Mouse (Mus musculus) left cerebral cortex, adult 2 months (tissue): Measurements from ENCODE around the gene Espnl. TPM values are rescaled to one million over a fixed set of nuclear protein-coding genes. Genes with fewer than 3 reads are reported as not detected.

Source experiments
- DNase-seq, 2 experiments: peaks; one replicate each; pipeline ENCODE4 v3.0.0; 2021 to 2022; ENCODE audit warnings: low spot score in 2 of 2, mixed read lengths in 1 of 2; ENCODE audit errors: extremely low spot score in 1 of 2
- H3K27ac ChIP-seq: fragments of 200-600 bp; 2 replicates; pipeline ENCODE4 v1.8.1; 2022
- H3K4me3 ChIP-seq: fragments of 200-600 bp; 2 replicates; pipeline ENCODE4 v1.8.1; 2022
- CTCF ChIP-seq: fragments of 200-600 bp; IDR thresholded peaks from 2 replicates; pipeline ENCODE4 v1.8.1; 2022; ENCODE audit warnings: antibody characterized with exemption, mild to moderate bottlenecking, moderate library complexity
- intact Hi-C: fragments of 180-260 bp; cut with DNase I; formaldehyde crosslinking; loops from one replicate; pipeline ENCODE4 v1.15.1; 2025
- total RNA-seq, 2 experiments: library from RNA; stranded (reverse); gene quantifications; 2 replicates each; pipeline ENCODE4 v1.2.3; 2021

Gene Espnl
- total RNA-seq, 2 experiments from 2014 or later, result 0.25 to 0.30 TPM

DNA sequence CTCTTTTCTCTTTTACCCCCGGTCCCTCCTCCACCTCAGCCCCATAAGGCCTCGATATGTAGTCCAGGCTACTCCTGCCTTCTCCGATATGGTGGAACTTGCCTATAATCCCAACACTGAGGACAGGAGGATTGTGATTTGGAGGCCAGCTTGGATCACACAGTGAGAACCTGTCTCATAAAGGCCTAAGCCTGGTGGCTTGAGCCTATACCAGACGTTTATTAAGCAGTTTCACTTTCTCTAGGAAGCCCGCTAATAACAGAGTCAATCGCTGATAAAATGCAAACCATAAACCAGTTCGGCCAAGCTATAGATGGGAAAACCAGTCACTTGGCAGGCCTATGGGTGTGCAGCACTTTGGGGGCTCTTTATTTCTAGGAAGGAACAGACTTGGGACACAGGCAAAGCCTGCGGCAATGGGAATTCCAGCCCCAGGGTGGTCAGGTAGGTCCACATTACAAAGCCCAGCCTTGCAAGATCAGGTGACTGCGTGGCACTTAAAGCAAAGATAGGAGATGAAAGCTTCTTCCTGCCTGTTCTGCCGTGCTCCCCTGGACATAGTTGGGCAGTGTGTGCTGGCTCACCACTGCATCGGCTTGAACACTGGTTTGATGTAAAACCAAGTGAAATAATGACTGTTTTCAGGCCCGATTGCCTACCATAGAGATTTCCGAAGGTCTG, 22.7 kb upstream of the Espnl start:
- TF ChIP-seq CTCF, result no peak
- Histone ChIP-seq H3K27ac (no peak overlapping the region), H3K4me3 (peak overlapping the region; percentile 95)
- no peak for DNase-seq
- intact Hi-C loops, result no loop called here

DNA sequence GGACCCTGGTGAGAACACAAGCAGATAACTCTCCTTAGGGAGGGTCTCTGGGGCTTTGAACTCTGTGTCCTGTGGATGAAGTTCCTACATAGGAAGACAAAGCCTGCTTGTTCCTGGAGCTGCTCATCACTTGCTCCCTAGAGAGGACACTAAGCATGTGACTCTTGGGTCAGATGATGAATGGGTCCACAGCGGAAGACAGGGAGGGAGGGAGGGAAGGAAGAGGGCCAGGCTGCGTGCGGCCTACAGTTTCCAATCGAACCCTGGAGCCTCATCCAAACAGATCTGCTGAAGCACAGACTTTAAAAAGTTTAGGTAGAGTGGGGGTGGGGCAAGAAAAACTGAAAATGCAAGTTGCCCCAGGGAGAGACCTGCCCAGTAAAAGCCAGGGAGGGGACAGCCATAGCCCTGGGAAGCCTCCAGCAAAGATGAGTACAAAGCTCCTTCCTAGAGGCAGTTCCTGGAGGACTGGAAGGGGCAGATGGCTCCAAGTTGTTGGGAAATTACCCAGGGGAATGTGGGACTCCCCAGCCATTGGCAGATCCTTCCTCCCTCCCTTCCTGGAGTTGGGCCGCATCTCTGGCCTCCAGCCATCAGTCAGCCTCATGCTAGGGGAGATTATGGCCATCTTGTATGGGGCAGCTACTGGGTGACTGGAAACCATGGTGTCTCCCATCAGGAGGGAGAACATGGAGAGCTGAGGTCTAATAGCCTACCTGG, 22.0 kb upstream of the Espnl start:
- intact Hi-C loops, result no loop called here
- H3K27ac ChIP-seq, result no peak overlapping the region
- no peak for TF ChIP-seq CTCF
- DNase-seq, result no peak
- H3K4me3 ChIP-seq, result no peak overlapping the region

DNA sequence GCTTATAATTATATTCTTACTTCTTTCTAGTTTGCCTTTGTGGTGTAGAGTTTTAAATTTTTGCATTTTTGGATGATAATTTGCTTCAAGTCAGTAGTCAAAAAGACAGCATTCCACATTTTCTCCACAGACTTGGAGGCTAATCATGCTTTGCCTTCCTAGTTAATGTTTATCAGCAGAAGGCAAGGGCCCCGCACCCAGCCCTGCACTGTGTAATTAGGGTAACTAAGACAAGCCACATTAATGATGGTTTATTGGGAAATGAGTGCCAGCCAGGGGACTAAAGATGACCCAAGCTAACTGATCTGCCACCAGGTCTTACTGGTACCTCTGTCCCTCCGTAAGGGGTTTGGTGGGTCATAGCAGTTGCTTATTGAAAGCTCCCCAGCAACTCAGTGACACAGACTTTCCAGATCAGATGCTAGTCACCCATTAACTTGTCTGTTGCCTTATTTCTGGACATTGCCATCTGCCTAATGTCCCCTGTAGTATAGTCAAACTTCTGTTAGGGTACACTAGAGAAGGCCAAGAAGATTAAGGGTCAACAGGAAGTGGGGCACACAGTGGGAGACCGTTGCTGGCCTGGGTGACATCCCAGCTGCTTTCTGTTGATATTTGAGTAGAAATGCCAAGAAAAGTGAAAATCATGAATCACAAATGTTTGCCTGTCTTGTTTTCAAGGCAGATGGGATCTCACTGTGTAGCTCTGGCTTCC, 20.5 kb upstream of the Espnl start:
- DNase-seq, result no peak
- H3K4me3 ChIP-seq, result no peak overlapping the region
- TF ChIP-seq CTCF, result no peak
- H3K27ac ChIP-seq, result no peak overlapping the region
- intact Hi-C loops, result no loop called here

DNA sequence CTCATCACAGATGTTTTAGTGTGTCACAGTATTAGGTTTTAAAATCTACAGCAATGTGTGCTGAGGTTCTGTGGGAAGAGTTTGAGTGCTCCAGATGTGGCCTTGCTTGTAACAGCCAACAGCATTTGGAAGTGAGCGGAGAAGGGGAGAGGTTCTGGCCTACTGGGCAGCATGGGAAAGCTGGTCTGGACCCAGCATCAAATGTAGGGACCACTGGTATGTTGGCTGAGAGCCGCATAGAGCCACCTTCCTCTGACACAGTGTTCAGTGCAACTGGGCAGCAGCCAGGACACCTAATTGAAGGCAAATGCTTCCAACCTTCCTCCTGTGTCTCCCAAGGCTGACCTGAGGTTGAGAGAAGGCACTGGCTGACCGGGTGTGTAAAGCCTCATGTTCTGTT, 19.9 kb upstream of the Espnl start:
- no peak for DNase-seq
- no peak for TF ChIP-seq CTCF
- no peak overlapping the region for H3K4me3 ChIP-seq
- intact Hi-C loops, result no loop called here
- no peak overlapping the region for H3K27ac ChIP-seq

DNA sequence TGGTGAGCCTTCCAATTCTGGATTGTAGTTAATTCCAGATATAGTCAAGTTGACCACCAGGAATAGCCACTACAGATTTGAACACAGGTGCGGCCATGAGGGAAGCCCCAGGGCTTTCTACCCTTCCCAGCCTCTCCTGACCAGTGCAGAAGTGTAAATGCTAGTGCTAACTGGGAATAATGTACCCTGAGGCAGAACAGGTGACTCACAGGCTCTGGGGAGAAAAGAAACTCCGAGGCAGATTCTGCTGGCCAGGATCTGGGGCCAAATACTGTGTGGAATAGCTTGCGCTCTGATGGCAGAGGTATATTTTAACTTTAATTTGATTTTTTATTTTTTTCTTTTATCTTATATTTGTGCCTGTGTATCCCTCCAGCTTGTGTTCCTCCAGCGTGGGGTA, 17.3 kb upstream of the Espnl start:
- intact Hi-C loops, result no loop called here
- TF ChIP-seq CTCF, result no peak
- Histone ChIP-seq H3K4me3 (no peak overlapping the region), H3K27ac (no peak overlapping the region)
- DNase-seq, result no peak

DNA sequence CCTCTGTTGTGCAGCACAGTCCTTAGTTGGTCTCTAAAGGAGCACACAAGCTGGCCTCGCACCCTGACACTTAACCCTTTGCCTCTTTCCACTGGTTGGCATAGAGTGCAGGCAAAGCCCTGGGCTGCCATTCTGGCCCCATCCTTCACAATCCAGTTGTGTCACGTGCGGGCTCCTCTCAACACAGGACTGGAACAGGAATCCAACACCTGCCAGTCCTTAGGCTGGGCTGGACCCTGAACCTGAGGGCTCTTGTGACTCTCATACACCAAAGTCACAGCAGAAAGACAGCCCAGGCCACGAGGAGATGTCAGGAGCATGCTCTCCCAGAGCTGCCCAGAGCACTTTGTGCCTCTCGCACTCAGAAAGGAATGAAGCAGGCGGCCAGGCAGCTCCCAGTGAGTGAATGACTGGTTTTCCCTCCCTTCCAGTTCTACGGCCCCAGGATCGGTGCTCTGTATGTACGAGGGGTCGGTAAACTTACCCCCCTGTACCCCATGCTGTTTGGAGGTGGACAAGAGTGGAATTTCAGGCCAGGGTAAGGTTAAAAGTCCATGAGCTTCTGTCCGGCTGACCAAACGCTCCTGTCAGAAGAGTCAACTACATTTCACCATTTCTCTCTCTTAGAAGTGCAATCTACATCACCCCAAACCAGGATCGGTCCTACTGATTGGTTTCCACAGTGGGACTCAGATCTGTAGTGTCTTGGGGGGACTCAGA, 12.3 kb upstream of the Espnl start:
- intact Hi-C loops, result no loop called here
- no peak overlapping the region for H3K4me3 ChIP-seq
- H3K27ac ChIP-seq, result no peak overlapping the region
- TF ChIP-seq CTCF, result no peak
- DNase-seq, result no peak

DNA sequence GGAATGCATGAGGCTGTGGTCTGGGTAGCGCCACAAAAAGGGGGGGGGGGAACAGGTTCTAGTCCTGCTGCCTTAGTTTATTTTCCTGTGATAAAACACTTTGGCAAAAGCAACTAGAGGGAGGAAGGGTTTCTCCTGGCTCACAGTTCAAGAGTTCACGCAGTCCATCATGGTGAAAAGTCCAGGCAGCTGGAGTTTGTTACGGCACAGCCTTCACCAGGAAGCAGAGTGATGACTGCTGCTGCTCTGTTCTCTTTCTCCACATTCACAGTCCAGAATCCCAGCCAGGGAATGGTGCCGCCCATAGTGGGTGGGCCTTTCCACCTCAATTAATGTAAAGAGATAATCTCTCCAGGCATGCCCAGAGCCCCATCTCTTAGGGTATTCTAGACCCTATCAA, 9.6 kb upstream of the Espnl start:
- Histone ChIP-seq H3K27ac (no peak overlapping the region), H3K4me3 (no peak overlapping the region)
- no peak for DNase-seq
- intact Hi-C loops, result no loop called here
- TF ChIP-seq CTCF, result no peak

DNA sequence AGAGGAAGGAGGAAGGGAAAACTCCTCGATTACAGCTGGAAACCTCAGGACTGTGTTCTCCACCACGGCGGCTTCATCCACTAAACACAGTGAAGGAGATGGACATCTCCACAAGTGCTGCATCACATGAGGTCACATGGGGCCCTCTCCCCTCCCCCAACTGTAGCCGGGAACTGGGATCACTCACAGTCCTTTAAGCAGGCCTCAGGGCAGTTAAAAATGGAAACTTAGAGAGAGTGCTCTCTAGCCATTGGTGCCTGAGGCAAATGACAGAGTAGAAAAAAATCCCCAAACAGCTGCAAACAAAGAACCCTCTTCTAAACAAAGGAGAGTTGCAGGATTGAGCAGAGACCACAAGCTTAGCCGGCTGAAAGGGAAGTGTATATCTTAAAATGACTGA, 8.6 kb upstream of the Espnl start:
- intact Hi-C loops, result no loop called here
- no peak for TF ChIP-seq CTCF

DNA sequence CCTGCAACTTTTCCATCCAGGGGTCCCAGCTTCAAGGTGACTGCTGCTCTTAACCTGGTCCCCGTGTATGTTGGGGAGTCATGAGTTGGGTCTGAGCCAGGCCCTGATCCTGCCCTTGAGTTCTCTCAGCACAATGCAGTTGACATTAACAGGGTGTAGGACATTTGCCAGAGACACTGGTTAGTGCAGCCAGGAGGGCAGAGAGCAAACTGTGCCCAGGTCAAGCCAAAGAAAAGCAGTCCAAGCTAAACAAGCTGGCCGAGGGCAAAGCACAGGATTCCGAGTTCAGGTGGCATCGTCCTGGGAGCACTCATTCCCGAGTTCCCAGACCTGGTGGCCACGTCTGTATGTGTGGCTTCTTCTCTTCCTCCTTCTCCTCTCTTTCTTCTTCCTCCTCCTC, 4.2 kb upstream of the Espnl start:
- no peak overlapping the region for H3K4me3 ChIP-seq
- no peak for TF ChIP-seq CTCF
- no peak for DNase-seq

More for the DNA sequence above, 8.6 kb upstream of the Espnl start:
- H3K27ac ChIP-seq, result no peak overlapping the region
- H3K4me3 ChIP-seq, result no peak overlapping the region
- no peak for DNase-seq

DNA sequence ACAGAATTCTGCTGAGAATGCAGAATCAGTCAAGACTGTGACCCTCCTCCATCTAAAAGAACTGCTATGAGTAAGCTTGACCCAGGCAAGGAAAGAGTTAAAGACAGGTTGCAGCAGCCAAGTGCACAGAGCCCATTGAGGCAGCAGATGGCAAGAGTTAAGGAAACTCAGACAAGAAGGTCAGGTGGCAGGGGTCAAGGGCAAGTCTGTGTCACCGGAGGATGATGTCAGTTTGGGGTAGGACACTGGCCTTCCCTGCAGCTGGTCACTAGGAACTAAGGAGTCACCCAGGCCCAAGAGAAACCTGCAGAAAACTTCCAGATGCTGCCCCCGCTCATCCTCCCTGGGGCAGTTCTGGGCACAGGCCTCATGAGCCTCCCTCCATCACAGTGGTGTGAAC, 2.8 kb downstream of the Espnl start:
- Histone ChIP-seq H3K27ac (no peak overlapping the region), H3K4me3 (no peak overlapping the region)
- intact Hi-C loops, result no loop called here
- no peak for DNase-seq
- TF ChIP-seq CTCF, result no peak

More for the DNA sequence above, 4.2 kb upstream of the Espnl start:
- intact Hi-C loops, result no loop called here
- no peak overlapping the region for H3K27ac ChIP-seq

DNA sequence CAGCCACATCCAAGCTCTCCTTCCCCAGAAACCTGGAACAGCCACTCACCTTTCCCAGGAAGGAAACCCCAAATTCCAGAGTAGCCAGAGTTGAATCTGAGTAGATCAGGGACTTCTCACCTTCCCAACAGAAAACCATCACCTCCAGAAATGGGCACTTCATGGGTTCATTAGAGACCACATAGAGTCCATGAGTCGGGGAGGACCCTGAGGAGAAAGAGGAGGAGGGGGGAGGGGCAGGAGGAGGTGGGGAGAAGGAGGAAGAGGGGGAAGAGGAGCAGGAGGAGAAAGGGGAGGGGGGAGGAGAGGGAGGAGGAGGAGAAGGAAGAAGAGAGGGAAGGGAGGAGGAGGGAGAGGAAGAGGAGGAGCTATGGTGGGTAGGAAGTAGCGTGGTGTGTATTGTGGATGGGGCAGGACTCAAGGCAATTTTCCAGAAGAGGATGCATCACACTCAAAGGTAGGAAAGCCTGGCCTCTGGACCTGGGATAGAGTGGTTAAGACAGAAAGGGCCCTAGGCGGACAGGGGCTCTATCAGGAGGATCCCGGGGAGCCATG, 3.7 kb downstream of the Espnl start:
- H3K27ac ChIP-seq, result no peak overlapping the region
- no peak for DNase-seq
- TF ChIP-seq CTCF, result no peak
- intact Hi-C loops, result no loop called here
- no peak overlapping the region for H3K4me3 ChIP-seq
